Mouse (Mus musculus): ENCODE results near the gene Rassf6.

Gene Rassf6

DNA sequence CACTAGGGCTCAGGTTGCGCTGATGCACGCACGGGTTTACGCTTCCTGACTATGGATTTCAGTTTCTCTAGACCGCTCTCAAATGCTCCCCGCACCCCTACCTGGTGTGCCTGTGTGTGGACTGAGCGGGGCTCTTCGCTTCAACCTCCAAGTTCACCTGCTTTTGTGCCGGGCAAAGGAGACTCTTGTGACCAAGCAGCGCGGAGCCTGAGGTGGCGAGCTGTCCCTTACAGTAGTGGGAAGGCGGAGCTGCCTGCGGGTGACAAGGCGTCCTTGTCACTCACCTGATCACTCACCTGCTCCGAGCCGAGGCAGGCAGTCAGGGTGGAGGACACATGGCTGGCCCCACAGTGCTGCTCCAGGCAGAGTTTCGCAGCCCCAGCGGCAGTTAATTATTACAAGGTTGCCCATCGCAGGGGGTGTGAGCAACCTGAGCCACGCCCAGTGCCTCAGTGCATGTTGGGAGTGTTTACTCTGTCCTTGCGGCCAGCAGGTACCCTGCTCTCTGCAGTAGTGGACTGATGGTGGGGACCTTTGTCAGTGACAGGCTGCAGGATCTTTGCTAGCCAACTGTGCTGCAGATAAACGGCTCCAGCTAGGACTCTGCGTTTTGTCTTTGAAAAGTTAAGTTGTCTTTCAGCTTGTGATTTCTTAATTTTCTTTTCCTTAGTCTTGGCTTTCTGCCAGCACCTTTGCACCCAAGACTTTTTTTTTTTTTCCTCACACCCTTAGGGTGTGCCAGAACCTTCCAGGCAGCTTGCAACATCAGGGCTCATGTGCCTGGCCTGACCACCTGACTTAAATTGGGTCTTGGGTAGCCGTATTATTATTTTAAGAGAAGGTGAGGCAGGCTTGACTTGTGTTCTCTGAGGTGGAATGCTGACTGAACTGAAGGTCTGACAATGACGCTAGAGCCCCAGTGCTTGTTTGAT is at the start of gene Rassf6:
Rassf6 (minus strand) TSS at position 372 of the 932 bp plus-strand sequence.
- DNase-seq (ENCODE audit: low read depth in 1 of 2, low spot score in 2 of 2), result no peak

DNA sequence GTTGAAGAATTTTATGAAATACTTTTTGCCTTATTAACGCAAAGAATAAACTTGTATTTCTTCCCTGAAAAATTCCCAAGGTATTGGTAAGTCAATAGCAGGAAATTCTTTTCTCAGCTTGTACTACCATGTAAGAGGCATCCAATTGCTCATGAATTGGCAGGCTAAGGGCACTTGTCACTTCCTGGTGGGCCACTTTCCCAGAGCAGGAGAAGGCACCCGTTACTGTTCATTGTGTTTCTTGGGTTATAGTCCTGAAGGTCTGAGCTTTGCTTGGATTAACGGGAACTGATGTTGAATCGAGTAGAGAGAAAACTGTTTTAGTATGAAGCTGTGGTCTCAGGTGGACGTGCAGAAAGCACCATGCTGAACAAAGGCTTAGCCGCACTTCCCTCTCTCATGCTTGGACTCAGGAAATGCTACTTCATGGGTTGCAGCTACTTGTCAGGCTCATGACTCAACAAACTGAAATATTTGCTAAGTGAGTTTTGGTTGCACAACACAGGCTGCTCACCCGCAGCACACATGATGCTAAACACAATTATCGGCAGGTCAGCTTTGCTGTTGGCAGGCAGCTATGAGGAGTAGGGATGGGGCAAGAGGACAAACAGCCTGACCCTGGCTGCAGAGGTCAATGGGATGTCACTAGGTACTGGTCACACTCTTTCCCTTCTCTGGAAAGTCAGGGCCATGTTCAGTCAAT is 49.1 kb upstream of the Rassf6 start:
- DNase-seq (ENCODE audit: low read depth in 1 of 2, low spot score in 2 of 2), result peak; percentile 35 to 66

DNA sequence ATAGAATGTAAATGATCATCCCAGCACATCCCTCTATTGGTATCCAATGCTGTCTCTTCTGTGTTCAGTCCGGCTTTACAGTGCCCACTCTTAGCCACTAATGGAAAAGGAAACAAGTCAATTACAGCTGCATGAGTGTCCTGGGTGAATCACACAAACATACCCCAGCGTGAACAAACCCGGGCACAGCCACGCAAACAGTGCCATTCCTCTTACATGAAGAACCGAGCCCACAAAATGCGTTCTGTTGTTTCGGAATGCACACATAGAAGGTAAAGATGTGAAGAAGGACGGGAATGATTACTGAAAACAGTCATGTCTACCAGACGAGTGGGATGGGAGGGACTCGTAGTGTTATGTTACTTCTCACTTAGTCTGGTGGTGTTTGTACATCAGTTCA is 47.5 kb upstream of the Rassf6 start:
- DNase-seq (ENCODE audit: low read depth in 1 of 2, low spot score in 2 of 2), result no peak

DNA sequence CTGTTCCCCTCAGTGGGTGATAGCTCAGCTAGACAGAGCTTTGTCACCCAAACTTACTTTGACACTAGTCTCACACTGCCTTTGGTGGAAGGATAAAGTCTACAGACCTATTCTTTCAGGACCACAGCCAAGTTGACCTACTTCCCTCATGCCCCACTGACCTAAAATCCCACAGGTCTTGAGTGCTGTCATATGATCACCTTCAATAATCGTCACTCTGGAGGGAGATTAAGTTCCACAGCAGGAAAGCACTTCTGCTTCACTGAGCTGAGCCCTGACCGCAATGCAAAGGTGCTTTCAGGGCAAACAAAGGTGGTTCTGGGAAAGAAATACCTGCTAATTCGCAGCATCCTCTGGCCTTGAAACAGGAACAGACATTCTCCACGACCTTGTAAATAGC is 44.5 kb upstream of the Rassf6 start:
- no peak for DNase-seq (ENCODE audit: low read depth in 1 of 2, low spot score in 2 of 2)

DNA sequence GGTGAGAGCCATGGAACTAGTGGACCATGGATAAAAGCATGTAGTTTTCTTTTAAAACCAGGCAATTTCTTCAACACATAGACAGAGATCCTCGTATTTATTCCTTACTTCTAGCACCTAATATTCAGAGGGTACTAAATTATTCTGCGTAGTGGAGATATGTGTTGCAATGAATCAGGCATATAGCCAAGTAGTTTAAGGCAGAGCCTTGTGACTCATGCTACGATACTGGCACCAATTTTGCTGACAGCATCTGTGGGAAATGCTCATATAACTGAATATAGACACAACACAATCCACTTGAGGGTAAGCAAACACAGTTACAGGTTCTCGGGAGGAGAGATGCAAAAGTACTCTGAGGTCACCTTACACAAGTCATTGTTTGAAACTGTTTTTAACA is 41.4 kb upstream of the Rassf6 start:
- no peak for DNase-seq (ENCODE audit: low read depth in 1 of 2, low spot score in 2 of 2)

DNA sequence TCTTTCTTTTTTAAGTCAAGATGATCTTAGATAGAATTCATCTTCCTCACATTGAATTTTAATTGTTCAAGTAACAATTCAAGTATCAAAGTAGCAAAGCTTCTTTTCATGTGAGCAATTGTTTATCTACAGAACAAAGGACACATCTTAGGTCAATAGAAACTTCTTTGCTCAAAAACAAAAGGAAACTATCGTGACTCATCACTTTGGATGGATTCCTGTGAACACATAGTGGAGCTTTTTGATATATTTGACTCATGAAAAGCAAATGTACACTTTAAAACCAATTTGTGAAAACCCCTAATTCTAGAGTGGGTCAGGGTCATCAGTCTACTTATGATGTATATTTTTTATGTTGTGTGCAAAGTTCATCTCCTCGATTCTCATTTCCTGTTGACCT is 37.1 kb upstream of the Rassf6 start:
- no peak for DNase-seq (ENCODE audit: low read depth in 1 of 2, low spot score in 2 of 2)

DNA sequence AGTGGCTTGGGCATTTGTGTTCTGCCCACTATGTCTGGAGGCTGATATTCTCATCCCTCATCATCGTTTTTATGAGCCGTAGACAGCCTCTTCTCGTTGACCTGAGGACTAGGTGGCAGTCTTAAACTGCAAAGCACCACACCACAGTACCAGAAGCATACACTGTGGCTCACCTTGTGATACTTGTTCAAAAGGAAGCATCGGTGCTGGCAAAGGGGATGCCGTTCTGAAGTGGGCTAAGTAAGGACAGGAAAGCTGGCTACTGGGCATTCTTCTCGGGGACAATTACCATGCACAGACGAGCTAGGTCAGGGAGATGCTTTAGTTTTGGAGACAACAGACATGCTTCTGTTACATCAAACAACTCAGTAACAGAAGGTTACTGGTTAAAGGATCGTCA is 21.4 kb upstream of the Rassf6 start:
- no peak for DNase-seq (ENCODE audit: low read depth in 1 of 2, low spot score in 2 of 2)

DNA sequence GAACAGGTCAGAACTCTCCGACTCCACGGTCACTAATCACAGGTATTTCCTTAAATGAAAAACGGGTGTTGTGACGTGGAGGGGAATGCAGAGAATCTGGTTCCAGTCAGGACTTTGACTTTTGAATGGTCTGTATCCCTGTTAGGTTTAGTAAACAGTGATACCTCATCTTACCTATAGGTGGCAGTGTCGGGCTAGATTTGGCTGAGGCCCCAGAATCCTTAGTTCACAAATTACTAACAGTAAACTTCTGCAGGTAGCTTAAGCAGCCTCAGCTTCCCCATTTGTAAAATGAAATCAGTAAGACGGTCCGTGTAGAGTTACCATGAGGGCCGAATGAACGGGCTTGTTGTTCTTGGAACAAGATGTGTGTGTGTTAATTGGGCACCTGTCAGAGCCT is 21.0 kb upstream of the Rassf6 start:
- peak; percentile 6 to 11 for DNase-seq (ENCODE audit: low read depth in 1 of 2, low spot score in 2 of 2)

DNA sequence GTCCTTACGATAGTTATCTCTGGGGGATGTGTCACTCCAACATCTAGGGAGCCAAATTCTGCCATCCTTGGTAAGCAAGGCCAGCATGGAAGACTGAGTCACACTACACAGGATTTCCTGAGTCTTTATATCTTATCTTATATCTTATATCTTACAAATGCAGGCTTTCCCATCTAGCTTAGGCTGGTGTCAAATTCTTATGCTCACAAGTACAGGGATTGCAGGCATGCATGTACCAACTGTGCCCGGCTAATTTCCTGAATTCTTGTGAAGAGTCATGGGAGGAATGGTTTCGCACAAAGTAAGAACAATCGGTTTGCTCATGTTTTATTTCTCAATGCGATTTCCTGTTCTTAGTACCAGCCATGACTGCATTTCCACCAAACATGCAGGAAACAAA is 20.0 kb upstream of the Rassf6 start:
- no peak for DNase-seq (ENCODE audit: low read depth in 1 of 2, low spot score in 2 of 2)

DNA sequence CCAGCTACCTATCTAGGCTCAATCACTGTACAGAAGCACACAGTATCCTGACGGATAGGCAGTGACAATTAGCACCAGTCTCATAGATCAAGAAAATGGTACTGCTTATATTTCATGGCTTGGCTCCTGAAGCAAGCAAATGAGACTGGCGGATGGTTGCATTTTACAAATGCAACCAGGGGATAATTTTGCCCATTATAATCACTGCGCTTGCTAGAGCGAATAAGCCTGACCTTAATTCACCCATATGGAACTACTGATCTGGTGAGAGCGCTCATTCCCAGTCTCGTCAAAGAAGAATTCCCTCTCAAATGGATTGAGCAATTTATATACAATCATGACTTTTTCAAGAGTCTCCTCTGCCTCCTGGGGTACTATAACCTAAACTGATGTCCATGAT is 16.2 kb upstream of the Rassf6 start:
- DNase-seq (ENCODE audit: low read depth in 1 of 2, low spot score in 2 of 2), result no peak

DNA sequence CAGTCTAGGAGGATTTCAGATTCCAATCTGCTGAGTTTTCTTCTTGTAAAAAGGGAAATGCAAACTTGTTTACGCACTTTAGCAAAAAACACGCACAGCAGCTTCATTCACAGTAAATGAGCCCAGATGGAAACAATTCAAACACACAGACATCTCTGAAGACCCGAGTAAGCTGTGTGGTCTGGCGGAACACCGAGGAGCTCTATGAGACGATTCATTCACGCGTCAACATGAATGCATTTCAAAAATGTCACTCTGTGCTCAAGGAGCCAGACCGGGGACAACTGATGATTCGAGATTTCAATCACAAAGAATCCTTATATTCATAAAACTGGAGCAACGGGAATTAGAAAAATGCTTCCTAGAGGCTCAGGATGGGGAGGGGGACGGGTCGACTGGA is 15.4 kb upstream of the Rassf6 start:
- no peak for DNase-seq (ENCODE audit: low read depth in 1 of 2, low spot score in 2 of 2)

DNA sequence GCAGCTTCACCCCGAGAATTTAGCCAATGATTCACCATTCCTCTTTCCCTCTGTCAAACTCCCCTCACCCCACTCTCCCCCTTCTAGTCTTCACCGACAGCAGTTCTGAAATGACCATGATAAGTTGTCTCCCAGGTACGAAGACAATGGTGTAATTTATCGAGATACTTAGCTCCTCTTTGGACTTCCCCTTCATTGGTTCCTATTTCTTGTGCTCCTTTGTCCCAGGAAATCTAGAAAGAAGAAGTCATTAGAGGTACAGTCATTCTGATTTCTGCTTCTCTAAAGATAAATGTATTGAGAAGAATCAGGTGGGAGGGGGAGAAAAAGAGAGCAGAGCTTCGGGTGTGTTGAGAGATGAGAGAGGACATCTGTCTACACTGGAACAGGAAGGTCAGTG is 14.3 kb upstream of the Rassf6 start:
- no peak for DNase-seq (ENCODE audit: low read depth in 1 of 2, low spot score in 2 of 2)

DNA sequence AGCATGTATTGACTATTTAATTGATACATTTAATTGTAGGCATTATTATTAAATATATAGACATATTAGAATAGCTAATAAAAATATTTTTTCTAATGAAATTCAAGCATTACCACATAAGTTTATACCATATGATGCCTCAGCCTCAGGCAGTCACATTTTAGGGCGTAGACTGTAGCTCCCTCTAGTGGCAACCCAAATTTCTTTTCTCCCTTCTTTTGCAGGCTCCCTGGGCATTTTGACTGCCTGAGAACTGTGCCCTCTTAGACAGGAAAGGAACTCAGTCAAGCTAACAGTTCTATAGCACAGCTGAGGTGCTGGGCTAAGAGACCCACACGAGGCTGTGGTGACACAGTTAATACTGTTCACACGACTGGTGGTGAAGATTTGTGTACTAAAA is 12.3 kb upstream of the Rassf6 start:
- DNase-seq (ENCODE audit: low read depth in 1 of 2, low spot score in 2 of 2), result no peak

DNA sequence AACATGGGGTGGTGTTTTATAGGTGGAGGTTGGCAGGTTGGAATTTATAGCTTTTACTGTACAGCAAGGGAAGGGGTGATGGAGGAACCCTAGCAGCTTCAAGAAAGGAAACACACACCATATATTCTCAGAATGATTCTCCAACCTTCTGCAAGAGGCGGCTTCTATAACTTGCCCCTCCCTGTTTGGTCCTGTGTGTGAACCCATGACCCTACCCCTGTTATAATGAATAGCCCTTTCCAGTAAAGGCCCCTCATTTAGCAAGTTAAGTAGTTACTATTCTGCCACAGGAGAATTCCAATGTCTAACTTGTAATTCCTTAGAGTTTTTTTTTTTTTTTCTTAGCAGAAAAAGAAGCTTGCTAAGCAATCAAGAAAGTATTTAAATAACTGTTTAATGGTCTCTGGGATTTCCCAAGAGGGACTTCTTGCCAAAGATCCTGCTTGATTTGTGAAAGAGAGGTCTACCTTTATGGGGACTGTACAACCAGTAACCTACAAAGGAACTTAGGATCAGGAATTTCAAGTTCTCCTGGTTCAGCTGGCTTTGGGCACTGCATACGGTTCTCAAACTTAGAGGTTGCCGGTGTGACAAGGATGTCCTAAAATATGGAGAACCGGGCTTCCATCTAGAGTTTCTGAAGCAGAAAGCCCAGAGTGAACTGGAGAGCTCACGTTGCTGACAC is 10.2 kb upstream of the Rassf6 start:
- DNase-seq (ENCODE audit: low read depth in 1 of 2, low spot score in 2 of 2), result no peak

DNA sequence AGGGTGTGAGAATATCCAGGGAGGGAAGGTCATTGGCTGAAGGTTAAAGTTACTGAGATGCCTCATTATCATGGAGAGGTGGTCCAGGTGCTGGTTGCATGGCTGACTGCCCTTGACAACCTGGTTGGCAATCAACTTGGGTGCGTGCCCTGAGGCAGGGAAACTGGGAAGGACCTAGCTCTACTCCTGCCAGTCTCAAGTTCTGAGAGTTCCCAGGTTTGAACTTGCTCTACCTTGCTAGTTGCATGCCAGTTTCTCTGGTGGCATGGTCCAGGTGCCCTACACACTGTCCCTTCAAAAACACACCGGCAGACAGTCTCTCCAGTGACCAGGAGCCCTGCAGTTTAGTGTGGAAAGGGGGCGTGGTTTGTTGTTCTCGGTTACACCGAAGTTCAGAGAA is 7.0 kb upstream of the Rassf6 start:
- no peak for DNase-seq (ENCODE audit: low read depth in 1 of 2, low spot score in 2 of 2)

DNA sequence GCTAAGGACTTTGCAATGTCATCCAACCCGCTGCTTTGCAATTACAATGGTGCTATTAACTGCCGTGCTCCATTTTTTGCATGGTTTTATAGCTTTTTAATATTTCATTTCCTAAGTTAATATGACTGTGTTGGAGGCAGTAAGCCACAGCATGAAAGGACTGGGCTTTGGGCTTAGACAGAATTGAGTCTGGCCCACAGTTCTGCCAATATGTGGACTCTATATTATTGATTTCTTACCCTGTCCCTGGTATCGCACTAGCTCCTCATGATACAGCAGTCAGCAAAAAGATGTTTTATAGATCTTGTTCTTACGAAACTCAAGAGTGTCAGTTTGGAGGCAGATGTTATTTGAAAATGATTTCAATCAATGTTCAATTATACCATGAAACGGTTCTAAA is 5.9 kb upstream of the Rassf6 start:
- DNase-seq (ENCODE audit: low read depth in 1 of 2, low spot score in 2 of 2), result no peak

DNA sequence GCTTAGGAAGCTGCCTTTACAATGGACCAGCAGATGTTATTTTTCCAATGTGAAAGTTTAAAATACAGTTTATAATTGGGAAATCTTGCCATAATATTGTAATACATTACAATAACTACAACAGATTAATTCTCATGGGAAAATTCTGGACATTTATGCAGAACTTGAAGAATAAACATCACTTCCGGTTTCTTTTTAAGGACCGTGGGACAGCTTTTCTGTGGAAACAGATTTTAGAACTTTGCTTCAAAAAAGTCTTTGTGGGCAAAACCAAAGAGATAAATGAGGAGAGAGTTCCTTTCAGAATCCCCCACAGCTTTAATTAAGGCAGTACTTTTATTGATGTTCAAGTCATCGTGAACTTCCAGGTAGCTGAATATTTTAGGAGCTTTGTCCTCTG is 5.1 kb upstream of the Rassf6 start:
- no peak for DNase-seq (ENCODE audit: low read depth in 1 of 2, low spot score in 2 of 2)

DNA sequence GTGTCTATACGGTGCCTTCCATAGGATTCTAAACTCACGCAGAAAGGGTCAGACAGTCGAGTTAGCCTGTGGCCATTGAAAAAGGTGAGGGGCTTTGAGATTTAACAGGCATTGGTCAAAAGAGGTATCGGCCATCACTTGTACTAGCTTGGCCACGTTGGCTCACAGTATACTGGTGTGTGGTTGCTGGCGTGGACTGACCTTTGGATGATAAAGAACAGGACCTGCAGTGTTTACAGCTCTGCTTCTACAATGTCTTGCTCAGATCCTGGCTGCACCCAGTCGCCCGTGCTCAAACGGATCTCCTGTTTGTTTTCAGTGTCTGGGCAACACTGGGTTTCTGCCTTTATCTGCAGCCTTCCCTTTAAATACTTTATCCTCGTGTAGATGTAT is 757 bp upstream of the Rassf6 start:
- no peak for DNase-seq (ENCODE audit: low read depth in 1 of 2, low spot score in 2 of 2)

DNA sequence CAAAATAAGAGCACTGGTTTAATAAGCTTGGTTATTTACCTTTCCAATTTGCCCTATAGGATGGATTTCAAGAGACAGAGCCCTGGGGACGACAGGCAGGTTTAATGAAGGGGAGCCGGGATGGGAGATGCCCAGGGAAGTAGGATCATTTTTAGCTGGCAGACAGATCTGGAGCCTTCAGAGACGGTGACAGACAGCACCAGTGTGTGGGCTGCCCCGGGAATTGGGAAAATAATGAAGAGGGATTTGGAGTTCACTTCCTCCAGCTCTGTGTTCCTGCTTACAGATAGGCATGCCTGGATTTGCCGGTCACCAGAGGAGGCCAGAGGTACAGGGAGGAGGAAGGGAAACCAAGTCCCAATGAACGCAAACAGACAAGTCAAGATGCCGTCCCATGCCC is 5.6 kb downstream of the Rassf6 start:
- DNase-seq (ENCODE audit: low read depth in 1 of 2, low spot score in 2 of 2), result no peak

DNA sequence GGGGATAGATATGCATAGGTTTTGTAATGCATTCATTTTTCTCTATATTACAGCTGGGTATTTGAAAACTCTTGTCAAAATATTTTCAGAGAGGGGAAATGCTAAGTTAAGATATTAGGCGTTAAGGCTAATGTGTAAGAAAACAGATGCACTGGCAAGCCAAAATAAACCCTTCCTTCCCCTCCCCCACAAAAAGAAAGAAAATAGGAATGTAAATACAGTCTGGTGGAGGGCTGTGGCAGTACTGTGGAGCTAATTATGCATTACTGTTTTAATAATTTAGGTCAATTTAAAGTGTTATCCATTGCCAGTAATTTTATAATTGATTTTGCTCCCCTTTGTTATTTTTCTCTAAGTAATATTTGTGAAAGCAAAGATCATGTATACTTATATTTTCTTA is 11.9 kb downstream of the Rassf6 start:
- no peak for DNase-seq (ENCODE audit: low read depth in 1 of 2, low spot score in 2 of 2)

DNA sequence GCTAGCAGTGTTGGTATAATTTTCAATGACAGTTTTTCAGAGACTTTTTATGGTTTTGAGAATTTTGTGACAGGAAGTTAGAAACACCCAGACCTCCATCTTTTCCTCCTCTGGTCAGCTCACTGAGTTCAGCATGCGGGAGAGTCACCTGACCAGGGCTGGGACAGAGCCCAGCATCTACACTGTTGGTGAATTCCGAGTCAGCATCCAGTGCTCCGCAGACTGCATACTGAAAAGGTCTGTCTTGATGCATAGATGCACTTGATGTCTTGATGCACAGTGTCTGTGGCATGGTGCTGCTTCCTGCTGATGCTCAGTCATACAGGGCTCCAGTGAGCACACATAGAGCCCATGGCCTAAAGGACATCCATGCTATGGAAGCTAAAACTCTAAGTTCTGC is 12.4 kb downstream of the Rassf6 start:
- no peak for DNase-seq (ENCODE audit: low read depth in 1 of 2, low spot score in 2 of 2)

DNA sequence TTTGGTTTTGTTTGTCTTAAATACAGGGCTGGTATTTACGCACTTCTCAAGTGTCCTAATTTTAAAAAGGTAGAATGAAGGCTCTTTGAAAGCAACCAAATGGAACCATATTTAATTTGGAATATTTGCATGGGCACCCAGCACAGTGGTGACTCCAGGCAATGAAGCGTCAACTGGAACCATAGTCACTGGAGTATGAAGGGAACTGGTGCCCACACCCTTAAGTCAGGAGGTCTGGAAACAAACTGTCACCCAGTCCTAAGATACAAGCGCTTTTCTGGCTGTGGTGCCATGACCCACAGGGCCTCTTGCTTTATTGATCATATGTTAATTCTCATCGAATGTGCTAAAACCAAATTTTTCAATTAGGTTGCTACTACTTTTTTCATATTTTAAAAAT is 13.0 kb downstream of the Rassf6 start:
- no peak for DNase-seq (ENCODE audit: low read depth in 1 of 2, low spot score in 2 of 2)
